12 mouse cellular contexts compared by ENCODE assay signal in genomic region chr1:75844981-75845380, GRCm38 (mm10).
A peak's percentile ranks its signal among the peaks of the same experiment; 100 is the strongest.
DNase-seq lines count a peak whose midpoint lies in the region; ATAC-seq and TF ChIP-seq lines count a peak whose summit lies in the region.
"Had no signal": no experiment of that assay in that cellular context is flagged by ENCODE, and none has a peak within 500 bp of the region (broad histone marks: within the 10 kb centered on the region; RNA-seq: fewer than 3 reads in every experiment).

No protein-coding gene starts in this region.

- H3K27me3 ChIP-seq in forebrain, embryonic 12.5 days: no peaks in the 10 kb centered on the region
- H3K27me3 ChIP-seq in forebrain, embryonic 11.5 days (ENCODE audit: control insufficient read depth, insufficient read depth, low read length): no peaks in the 10 kb centered on the region
- H3K27me3 ChIP-seq in stomach, embryonic 14.5 days (ENCODE audit: control insufficient read depth, insufficient read depth, low read length): no peaks in the 10 kb centered on the region
- no peaks in the 10 kb centered on the region for H3K27me3 ChIP-seq in stomach, postnatal 0 days (ENCODE audit: control insufficient read depth, insufficient read depth, low read length)
- H3K27me3 ChIP-seq in limb, embryonic 12.5 days: no peaks in the 10 kb centered on the region

- TF ChIP-seq EP300 in stomach, postnatal 0 days (optimal IDR thresholded peaks at IDR 0.05): no peak

- H3K4me2 ChIP-seq in forebrain, embryonic 12.5 days: no peak overlapping the region
- H3K4me2 ChIP-seq in forebrain, embryonic 11.5 days (ENCODE audit: low read depth, low read length, severe bottlenecking): no peak overlapping the region
- H3K4me2 ChIP-seq in stomach, embryonic 14.5 days (replicated peaks; ENCODE audit: low read depth, low read length): no peak overlapping the region
- no peak overlapping the region for H3K4me2 ChIP-seq in stomach, postnatal 0 days (replicated peaks; ENCODE audit: low read depth)
- H3K4me2 ChIP-seq in limb, embryonic 12.5 days: no peak overlapping the region

- peak; percentile 57; the same call in 1 of the 2 replicates for ATAC-seq in forebrain, embryonic 12.5 days (ENCODE audit: low FRiP score)
- ATAC-seq in forebrain, embryonic 11.5 days (replicated peaks; ENCODE audit: low FRiP score): no peak
- no peak for ATAC-seq in stomach, embryonic 14.5 days (ENCODE audit: insufficient number of reproducible peaks, insufficient read depth, low FRiP score, low read depth)
- no peak for ATAC-seq in stomach, postnatal 0 days (ENCODE audit: low FRiP score, low TSS enrichment)
- peak; percentile 53; the same call in 1 of the 2 replicates for ATAC-seq in limb, embryonic 12.5 days (ENCODE audit: insufficient number of reproducible peaks, insufficient read depth, low FRiP score, low TSS enrichment, low read depth)

- 30% methylated on average over 7 of the region's 7 CpGs for WGBS in forebrain, embryonic 12.5 days
- 40% methylated on average over 7 of the region's 7 CpGs for WGBS in forebrain, embryonic 11.5 days
- 23% methylated on average over 7 of the region's 7 CpGs for WGBS in stomach, embryonic 14.5 days
- 24% methylated on average over 7 of the region's 7 CpGs for WGBS in stomach, postnatal 0 days
- 25% methylated on average over 7 of the region's 7 CpGs for WGBS in limb, embryonic 12.5 days

- H3K9ac ChIP-seq in forebrain, embryonic 12.5 days: no peak overlapping the region
- no peak overlapping the region for H3K9ac ChIP-seq in forebrain, embryonic 11.5 days (ENCODE audit: low read length)
- H3K9ac ChIP-seq in stomach, embryonic 14.5 days (replicated peaks; ENCODE audit: low read depth, low read length): no peak overlapping the region
- H3K9ac ChIP-seq in stomach, postnatal 0 days (ENCODE audit: low read length): no peak overlapping the region
- no peak overlapping the region for H3K9ac ChIP-seq in limb, embryonic 12.5 days (replicated peaks)

- no peak for DNase-seq in forebrain, embryonic 11.5 days (ENCODE audit: low spot score)
- DNase-seq in stomach, postnatal 0 days (ENCODE audit: low spot score): no peak
- DNase-seq in urinary bladder, adult 18-20 months (ENCODE audit: low spot score in 2 of 2): no peak
- DNase-seq in adrenal gland, postnatal 14 days: no peak
- DNase-seq in cerebellum, postnatal 14 days: no peak
- DNase-seq: gastrocnemius, postnatal 36 days; layer of hippocampus, adult 9-11 months; lung, postnatal 14 days; thymus, postnatal 14 days had no signal

- H3K4me1 ChIP-seq in forebrain, embryonic 12.5 days: peaks cover 26% of the 10 kb centered on the region
- peaks cover 3% of the 10 kb centered on the region; the same call in 1 of the 2 replicates for H3K4me1 ChIP-seq in forebrain, embryonic 11.5 days (replicated peaks; ENCODE audit: control insufficient read depth, insufficient read depth, low read length)
- peaks cover 4% of the 10 kb centered on the region; the same call in 1 of the 2 replicates for H3K4me1 ChIP-seq in stomach, embryonic 14.5 days (ENCODE audit: control insufficient read depth, insufficient read depth, low read length)
- no peaks in the 10 kb centered on the region; the same call in 1 of the 2 replicates for H3K4me1 ChIP-seq in stomach, postnatal 0 days (replicated peaks; ENCODE audit: control insufficient read depth, insufficient read depth)
- H3K4me1 ChIP-seq in limb, embryonic 12.5 days (replicated peaks): peaks cover 44% of the 10 kb centered on the region

- no peak overlapping the region for H3K4me3 ChIP-seq in forebrain, embryonic 12.5 days (replicated peaks)
- H3K4me3 ChIP-seq in forebrain, embryonic 11.5 days (ENCODE audit: low read depth, low read length): no peak overlapping the region
- H3K4me3 ChIP-seq in stomach, embryonic 14.5 days (ENCODE audit: low read depth, low read length): no peak overlapping the region
- no peak overlapping the region for H3K4me3 ChIP-seq in stomach, postnatal 0 days (ENCODE audit: low read depth, low read length)
- H3K4me3 ChIP-seq in limb, embryonic 12.5 days (replicated peaks): no peak overlapping the region

- no peaks in the 10 kb centered on the region for H3K36me3 ChIP-seq in forebrain, embryonic 12.5 days (replicated peaks)
- no peaks in the 10 kb centered on the region for H3K36me3 ChIP-seq in forebrain, embryonic 11.5 days (ENCODE audit: control insufficient read depth, insufficient read depth, low read length)
- H3K36me3 ChIP-seq in stomach, embryonic 14.5 days (ENCODE audit: control insufficient read depth, insufficient read depth, low read length): no peaks in the 10 kb centered on the region
- no peaks in the 10 kb centered on the region for H3K36me3 ChIP-seq in stomach, postnatal 0 days (ENCODE audit: control insufficient read depth, insufficient read depth, low read length)
- H3K36me3 ChIP-seq in limb, embryonic 12.5 days: no peaks in the 10 kb centered on the region

- no peak overlapping the region for H3K27ac ChIP-seq in forebrain, embryonic 12.5 days
- no peak overlapping the region for H3K27ac ChIP-seq in forebrain, embryonic 11.5 days (ENCODE audit: low read depth, low read length)
- H3K27ac ChIP-seq in stomach, embryonic 14.5 days (ENCODE audit: low read length): 0 out of 2 replicates have a peak overlapping the region, but pooled peaks have one; percentile 7
- H3K27ac ChIP-seq in stomach, postnatal 0 days (replicated peaks): no peak overlapping the region
- H3K27ac ChIP-seq in limb, embryonic 12.5 days: peak overlapping the region; percentile 74

- TF ChIP-seq CTCF in stomach, postnatal 0 days (IDR thresholded peaks at IDR 0.05; ENCODE audit: low read depth): no peak

- no peaks in the 10 kb centered on the region for H3K9me3 ChIP-seq in forebrain, embryonic 12.5 days
- H3K9me3 ChIP-seq in forebrain, embryonic 11.5 days (ENCODE audit: control insufficient read depth, low read length): no peaks in the 10 kb centered on the region
- no peaks in the 10 kb centered on the region for H3K9me3 ChIP-seq in stomach, embryonic 14.5 days (ENCODE audit: control insufficient read depth, low read depth, low read length)
- no peaks in the 10 kb centered on the region for H3K9me3 ChIP-seq in stomach, postnatal 0 days (ENCODE audit: control insufficient read depth, low read length)
- H3K9me3 ChIP-seq in limb, embryonic 12.5 days: no peaks in the 10 kb centered on the region

Comparison
In these comparisons a context has a peak if more than half of its experiments do, and no peak if none do; other contexts are left out.
1. ATAC-seq: peak in forebrain, embryonic 12.5 days (single experiment) and limb, embryonic 12.5 days (single experiment); none in forebrain, embryonic 11.5 days (single experiment), stomach, embryonic 14.5 days (single experiment) and stomach, postnatal 0 days (single experiment).
2. H3K27ac ChIP-seq: peak in stomach, embryonic 14.5 days (single experiment) and limb, embryonic 12.5 days (single experiment); none in forebrain, embryonic 12.5 days (single experiment), forebrain, embryonic 11.5 days (single experiment) and stomach, postnatal 0 days (single experiment).